Mouse (Mus musculus) thymus, postnatal 0 days (tissue): ENCODE data around the gene Akr1c21. TPM values are rescaled to one million over a fixed set of nuclear protein-coding genes. Genes with fewer than 3 reads are reported as not detected.
"Not testable (repeated sequence)": the region's sequence is repeated elsewhere in the genome, so short reads cannot be mapped to it uniquely, and the experiment has no call there.

Source experiments
- DNase-seq: peaks from one replicate; pipeline ENCODE4 v3.0.0-alpha.2; 2015; ENCODE audit warnings: low spot score
- polyA plus RNA-seq: library from polyadenylated mRNA; unstranded; fragments of >200 nt; fragmentation: Nextera tagmentation; extraction: Ambion mirVana; gene quantifications from 2 replicates; pipeline ENCODE4 v1.2.1, GENCODE M21; 2015

Gene Akr1c21
- polyA plus RNA-seq, result 0.24 and 0.36 TPM in 2 replicates

DNA sequence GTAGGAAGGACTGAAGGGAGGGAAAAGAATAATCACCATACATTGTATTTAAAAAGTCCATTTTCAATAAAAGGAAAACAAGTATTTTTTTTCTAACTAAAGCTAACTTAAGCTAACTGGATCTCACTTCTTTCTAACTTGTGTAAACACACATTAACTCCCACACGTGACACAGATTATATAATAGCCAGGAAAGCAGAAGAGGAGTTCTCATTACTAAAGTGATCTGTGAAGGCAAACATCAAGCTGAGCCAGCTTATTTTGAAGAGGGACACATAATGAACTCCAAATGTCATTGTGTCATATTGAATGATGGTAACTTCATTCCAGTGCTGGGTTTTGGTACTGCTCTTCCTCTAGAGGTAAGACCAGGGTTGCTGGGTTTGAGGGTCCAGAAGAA lies at the start of gene Akr1c21:
Gene Akr1c21 (plus strand): TSS at position 205 of the 400 bp plus-strand sequence.
- no peak for DNase-seq

DNA sequence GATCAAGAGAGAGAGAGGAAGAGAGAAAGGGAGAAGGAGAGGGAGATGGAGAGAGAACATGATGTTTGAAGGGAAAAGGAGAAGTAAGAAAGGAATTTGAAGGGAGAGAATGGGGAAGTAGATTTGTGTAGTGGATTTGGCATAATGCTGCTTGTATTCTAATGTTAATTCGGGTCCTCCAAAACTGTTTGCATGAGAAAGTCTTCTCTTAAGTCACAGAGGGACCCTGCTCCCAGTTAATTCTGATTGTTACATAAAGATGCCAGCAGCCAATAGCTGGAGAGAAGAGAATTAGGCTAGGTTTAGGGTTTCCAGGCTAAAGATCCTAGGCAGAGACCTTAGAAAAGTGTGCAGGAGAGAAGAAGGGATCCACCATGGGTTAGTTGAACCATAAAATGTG lies 14.7 kb upstream of the Akr1c21 start:
- no peak for DNase-seq

- DNase-seq, result no peak
Measured at GRCm38 (mm10) chr13:4560500-4560899, 13.4 kb upstream of the Akr1c21 start.

DNA sequence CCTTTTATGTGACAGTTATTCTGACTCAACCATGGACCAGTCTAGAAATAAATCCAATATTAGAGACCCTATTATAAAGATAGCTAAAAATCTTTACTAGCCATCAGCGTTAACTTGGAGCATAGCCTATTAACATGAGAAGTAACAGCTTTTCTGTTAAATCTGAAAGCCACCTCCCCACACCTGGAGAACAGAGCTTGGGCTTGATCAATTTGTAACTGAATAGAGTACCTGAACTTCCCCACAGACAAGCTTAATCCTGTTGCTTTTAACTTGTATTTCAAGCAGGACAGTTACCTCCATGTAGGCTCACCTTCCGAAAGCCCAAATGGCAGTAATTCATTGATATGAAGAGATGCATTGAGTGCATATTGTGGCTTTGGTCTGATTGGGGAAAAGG lies 7.9 kb upstream of the Akr1c21 start:
- DNase-seq, result no peak

DNA sequence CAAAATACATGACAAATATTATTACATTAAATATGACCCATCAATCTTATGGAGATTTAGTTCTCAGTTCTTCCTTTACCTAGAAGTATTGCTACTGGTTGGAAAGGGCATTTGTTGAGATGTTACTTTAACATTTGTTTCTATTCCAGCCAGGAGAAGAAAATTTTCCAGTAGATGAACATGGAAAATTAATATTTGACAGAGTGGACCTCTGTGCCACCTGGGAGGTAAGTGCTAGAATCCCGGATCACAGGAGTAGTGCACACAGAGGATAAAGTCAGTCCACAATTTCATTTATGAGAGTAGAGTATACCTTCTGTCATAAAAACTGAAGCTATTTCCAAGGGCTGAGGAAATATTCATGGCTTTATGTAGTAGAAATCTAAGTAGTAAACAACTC lies 3.0 kb downstream of the Akr1c21 start:
- no peak for DNase-seq

- not testable (repeated sequence) for DNase-seq
Measured at GRCm38 (mm10) chr13:4603431-4603830, 29.6 kb downstream of the Akr1c21 start.

DNA sequence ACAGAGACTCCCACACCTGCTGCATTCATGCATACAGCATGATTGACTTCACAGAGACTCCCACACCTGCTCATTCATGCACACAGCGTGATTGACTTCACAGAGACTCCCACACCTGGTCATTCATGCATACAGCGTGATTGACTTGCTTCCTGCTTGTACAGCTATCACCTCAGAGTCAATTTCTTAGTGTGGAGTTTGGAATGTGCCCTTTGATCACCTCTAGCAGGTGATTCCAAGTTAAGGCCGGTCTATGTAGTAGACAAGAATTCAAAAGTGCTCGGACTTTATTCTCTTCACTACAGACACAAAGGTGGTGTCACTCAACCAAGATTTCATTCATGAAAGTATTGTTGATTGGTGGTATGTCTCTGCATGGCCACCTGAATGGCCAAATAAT lies 32.9 kb downstream of the Akr1c21 start:
- DNase-seq, result no peak

DNA sequence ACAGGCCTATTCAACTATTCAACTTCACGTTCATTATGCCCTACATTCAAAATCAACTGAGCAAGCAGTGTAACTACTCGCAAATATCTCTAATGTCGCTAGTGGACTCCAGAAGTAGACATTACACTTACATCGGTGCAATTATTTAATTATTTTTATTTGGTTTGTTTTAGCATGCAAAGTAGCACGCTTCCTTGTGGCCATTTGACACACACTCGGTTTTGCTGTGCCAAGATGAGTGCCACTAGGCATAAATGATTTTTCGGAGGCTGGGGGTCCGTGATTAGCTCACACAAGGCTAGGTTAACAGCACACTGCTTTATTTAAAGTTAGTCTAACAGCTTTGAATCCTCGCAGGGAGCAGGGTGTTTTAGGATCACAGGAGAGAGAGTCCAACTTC lies 34.7 kb downstream of the Akr1c21 start:
- no peak for DNase-seq

DNA sequence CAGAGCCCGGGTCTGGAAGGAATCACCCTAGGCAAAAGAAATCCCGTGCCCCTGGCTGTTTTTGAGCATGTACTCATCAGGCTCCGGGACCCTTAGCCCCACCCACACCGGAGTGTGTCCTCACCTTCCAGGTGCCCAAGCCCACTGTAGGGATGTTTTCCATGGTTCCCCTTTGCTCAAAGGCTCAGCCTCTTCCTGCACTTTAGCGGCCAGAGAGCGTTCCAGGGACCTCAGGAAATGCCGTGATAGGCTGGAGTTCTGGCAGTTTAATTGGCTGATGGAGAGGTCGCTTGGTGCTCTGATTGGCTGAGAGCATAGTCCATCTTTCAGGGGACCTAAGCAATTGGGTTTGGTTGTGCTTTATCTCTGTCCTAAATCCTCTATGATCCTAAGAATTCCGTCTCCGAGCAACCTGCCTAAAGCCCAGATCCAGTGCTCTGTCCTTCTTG lies 35.1 kb downstream of the Akr1c21 start, which contains the start of gene Akr1e1:
Gene Akr1e1 (minus strand): TSS at position 214 of the 449 bp plus-strand sequence.
- DNase-seq, result peak; percentile 80

DNA sequence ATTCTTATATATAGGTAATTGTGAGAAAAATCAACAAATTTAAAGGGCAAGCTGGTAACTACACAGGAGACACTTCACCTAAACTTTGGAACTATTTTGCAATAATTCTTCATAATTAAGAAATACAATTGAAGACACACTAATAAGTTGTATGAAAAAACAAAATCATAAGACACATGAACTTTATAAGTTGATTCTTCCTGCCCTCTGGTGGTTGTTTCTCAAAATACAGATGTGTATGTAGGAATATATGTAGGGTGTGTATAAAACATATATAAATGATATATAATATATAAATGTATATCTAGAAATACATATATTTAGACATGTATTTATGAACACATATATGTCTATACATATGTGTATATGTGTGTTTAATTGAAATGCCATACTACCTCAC lies 37.0 kb downstream of the Akr1c21 start:
- peak; percentile 29 for DNase-seq

Other genes with a start within 250 kb of the Akr1c21 start
- not detected in 2 replicates for gene Akr1c6, start 139.8 kb upstream of the Akr1c21 start, polyA plus RNA-seq
- gene Akr1c20, start 50.7 kb upstream of the Akr1c21 start, polyA plus RNA-seq, result not detected in 2 replicates
- 22.7 and 29.7 TPM in 2 replicates for gene Akr1e1, start 35.1 kb downstream of the Akr1c21 start, polyA plus RNA-seq